Mouse (Mus musculus): Measurements from ENCODE around the gene Zbtb44. TPM values are rescaled to one million over a fixed set of nuclear protein-coding genes. Genes with fewer than 3 reads are reported as not detected.

The Zbtb44 gene
- polyA plus RNA-seq, 1 experiment from 2014 or later = 4.1 TPM

DNA sequence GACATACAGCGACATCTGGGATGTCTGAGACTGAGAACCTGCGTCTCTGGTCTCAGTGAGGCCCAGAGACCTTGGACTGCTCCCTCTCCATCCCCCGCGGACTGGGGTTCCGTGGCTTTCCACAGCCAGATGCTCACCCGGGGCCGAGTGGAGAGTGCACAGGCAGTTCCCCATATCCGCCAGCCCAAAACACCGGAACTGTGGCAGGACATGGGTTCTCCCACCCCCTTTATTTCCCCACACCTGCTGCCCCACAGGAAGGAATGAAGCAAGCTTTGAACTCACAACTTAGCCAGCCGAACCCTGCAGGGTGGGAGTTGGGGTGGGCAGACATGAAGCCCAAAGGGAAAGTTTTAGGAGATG, 62.4 kb downstream of the Zbtb44 start:
- no peak overlapping the region for H3K4me3 ChIP-seq
- H3K27ac ChIP-seq = no peak overlapping the region
- WGBS = 93% methylated on average over 10 of the region's 10 CpGs
- no peaks in the 10 kb centered on the region for H3K36me3 ChIP-seq (replicated peaks)
- no peak for DNase-seq (ENCODE audit: extremely low spot score, low spot score)
- no peaks in the 10 kb centered on the region for H3K27me3 ChIP-seq (ENCODE audit: poor library complexity, severe bottlenecking)
- H3K9me3 ChIP-seq = no peaks in the 10 kb centered on the region
- no peaks in the 10 kb centered on the region for H3K4me1 ChIP-seq

- Histone ChIP-seq H3K4me1 (no peaks in the 10 kb centered on the region), H3K27ac (no peak overlapping the region), H3K9me3 (no peaks in the 10 kb centered on the region; the same call in 1 of the 2 replicates), H3K36me3 (replicated peaks) (no peaks in the 10 kb centered on the region), H3K4me3 (no peak overlapping the region), H3K27me3 (ENCODE audit: poor library complexity, severe bottlenecking) (no peaks in the 10 kb centered on the region)
- WGBS = 89% methylated on average over 20 of the region's 20 CpGs
- no peak for DNase-seq (ENCODE audit: extremely low spot score, low spot score)
These were observed 66.9 kb downstream of the Zbtb44 start for GRCm38 (mm10) chr9:31097088-31098082.

DNA sequence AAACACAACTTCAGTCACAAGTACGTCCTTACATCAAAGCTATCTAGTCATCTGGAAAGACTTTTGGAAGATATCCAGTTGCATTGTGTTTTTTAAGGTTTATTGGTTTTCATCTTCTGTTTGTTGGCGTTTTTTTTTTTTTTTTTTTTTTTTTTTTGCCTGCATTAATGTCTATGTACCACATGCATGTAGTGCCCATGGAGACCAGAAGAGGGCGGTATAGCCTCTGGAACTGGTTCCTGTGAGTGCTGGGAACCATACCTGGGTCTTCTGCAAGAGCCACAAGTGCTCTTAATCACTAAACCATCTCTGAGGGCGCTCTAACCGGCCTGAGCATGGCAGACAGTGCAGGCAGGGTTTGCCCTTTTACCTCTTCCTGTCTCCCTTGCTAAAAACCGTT, 67.7 kb downstream of the Zbtb44 start:
- WGBS = 76% methylated on average over 6 of the region's 6 CpGs
- no peaks in the 10 kb centered on the region for H3K36me3 ChIP-seq (replicated peaks)
- H3K4me1 ChIP-seq = no peaks in the 10 kb centered on the region
- DNase-seq (ENCODE audit: extremely low spot score, low spot score) = no peak
- no peak overlapping the region for H3K4me3 ChIP-seq
- no peaks in the 10 kb centered on the region for H3K27me3 ChIP-seq (ENCODE audit: poor library complexity, severe bottlenecking)
- no peak overlapping the region for H3K27ac ChIP-seq
- H3K9me3 ChIP-seq = no peaks in the 10 kb centered on the region; the same call in 1 of the 2 replicates

DNA sequence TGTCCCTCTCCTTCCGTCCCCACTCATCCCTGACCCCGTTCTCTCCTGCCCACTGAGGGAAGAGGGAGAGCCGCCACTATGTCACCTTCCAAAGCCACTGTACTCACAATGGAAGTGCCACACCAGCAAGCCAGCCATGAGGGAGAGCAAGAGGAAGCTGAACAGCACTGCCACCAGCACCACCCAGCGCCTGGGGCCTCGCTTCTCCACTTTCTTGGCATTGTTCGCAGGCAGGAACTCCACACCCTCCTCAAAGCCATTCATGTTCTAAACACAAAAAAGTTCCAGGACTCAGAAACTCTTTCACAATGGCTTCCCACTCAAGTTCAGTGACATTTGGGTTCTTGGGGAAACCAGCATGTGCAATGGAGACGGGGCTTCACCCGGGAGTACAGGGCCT, 78.0 kb downstream of the Zbtb44 start:
- no peaks in the 10 kb centered on the region for H3K36me3 ChIP-seq (replicated peaks)
- no peaks in the 10 kb centered on the region for H3K9me3 ChIP-seq
- H3K4me1 ChIP-seq = no peaks in the 10 kb centered on the region
- DNase-seq (ENCODE audit: extremely low spot score, low spot score) = no peak
- no peak overlapping the region for H3K4me3 ChIP-seq
- 94% methylated on average over 8 of the region's 8 CpGs for WGBS
- no peak overlapping the region for H3K27ac ChIP-seq
- no peaks in the 10 kb centered on the region for H3K27me3 ChIP-seq (ENCODE audit: poor library complexity, severe bottlenecking)

- Histone ChIP-seq H3K36me3 (replicated peaks) (no peaks in the 10 kb centered on the region), H3K27ac (no peak overlapping the region), H3K27me3 (ENCODE audit: poor library complexity, severe bottlenecking) (peaks cover 5% of the 10 kb centered on the region; the same call in 1 of the 2 replicates), H3K4me3 (no peak overlapping the region), H3K9me3 (no peaks in the 10 kb centered on the region), H3K4me1 (peaks cover 30% of the 10 kb centered on the region)
- no peak for DNase-seq (ENCODE audit: extremely low spot score, low spot score)
These were observed 85.1 kb downstream of the Zbtb44 start for GRCm38 (mm10) chr9:31115586-31115985.

- Histone ChIP-seq H3K4me1 (peaks cover 45% of the 10 kb centered on the region), H3K27ac (no peak overlapping the region), H3K27me3 (ENCODE audit: poor library complexity, severe bottlenecking) (peaks cover 5% of the 10 kb centered on the region; the same call in 1 of the 2 replicates), H3K4me3 (no peak overlapping the region), H3K9me3 (no peaks in the 10 kb centered on the region), H3K36me3 (replicated peaks) (no peaks in the 10 kb centered on the region)
- 93% methylated on average over 11 of the region's 11 CpGs for WGBS
- no peak for DNase-seq (ENCODE audit: extremely low spot score, low spot score)
These were observed 86.6 kb downstream of the Zbtb44 start for GRCm38 (mm10) chr9:31117088-31117487.

DNA sequence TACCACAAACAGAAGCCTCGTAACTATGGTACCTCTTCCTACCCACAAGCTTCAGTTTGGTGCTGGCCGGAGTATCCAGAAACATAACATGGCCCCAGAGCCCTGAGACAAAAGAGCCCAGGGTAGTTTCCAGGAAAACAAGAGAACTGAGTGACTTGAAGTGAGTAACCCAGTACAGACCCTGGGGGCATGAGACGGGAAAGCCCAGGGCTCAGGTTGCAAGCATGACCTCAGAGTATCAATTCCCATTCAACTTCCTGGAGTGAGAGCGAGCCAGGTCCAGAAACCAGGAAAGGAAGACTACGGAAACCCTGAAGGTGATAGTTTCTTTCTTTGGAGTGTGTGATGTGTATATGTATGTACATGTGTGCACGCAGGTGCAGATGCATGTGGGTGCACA, 87.0 kb downstream of the Zbtb44 start:
- Histone ChIP-seq H3K4me1 (peaks cover 49% of the 10 kb centered on the region), H3K27ac (no peak overlapping the region), H3K4me3 (no peak overlapping the region), H3K36me3 (replicated peaks) (no peaks in the 10 kb centered on the region), H3K9me3 (no peaks in the 10 kb centered on the region), H3K27me3 (ENCODE audit: poor library complexity, severe bottlenecking) (peaks cover 5% of the 10 kb centered on the region; the same call in 1 of the 2 replicates)
- DNase-seq (ENCODE audit: extremely low spot score, low spot score) = no peak
- WGBS = 75% methylated on average over 6 of the region's 6 CpGs

- no peaks in the 10 kb centered on the region for H3K36me3 ChIP-seq (replicated peaks)
- H3K4me1 ChIP-seq = peaks cover 54% of the 10 kb centered on the region
- H3K27me3 ChIP-seq (ENCODE audit: poor library complexity, severe bottlenecking) = peaks cover 5% of the 10 kb centered on the region; the same call in 1 of the 2 replicates
- 36% methylated on average over 11 of the region's 11 CpGs for WGBS
- no peak overlapping the region for H3K4me3 ChIP-seq
- no peak overlapping the region for H3K27ac ChIP-seq
- peak; percentile 41 for DNase-seq (ENCODE audit: extremely low spot score, low spot score)
- no peaks in the 10 kb centered on the region for H3K9me3 ChIP-seq
These were observed 88.3 kb downstream of the Zbtb44 start for GRCm38 (mm10) chr9:31118520-31119298.

DNA sequence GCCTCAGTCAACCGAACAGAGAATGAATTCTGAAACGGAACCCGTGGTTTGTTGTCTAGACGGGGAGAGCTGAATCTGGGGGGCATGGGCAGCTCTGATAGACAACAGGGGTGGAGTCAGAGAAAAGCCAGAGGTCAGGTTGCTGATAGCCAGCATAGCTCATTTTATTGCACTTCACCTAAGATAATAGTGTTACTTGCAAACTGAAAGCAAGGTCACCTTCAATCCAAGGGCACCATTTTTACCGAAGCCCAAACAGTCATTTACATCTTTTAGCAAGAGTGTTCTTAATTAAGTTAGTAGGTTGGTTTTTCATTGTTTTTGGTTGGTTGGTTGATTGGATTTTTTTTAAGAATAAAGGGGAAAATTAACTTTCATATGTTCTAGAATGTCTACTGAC, 89.0 kb downstream of the Zbtb44 start:
- no peak overlapping the region for H3K4me3 ChIP-seq
- H3K9me3 ChIP-seq = no peaks in the 10 kb centered on the region
- 76% methylated on average over 5 of the region's 5 CpGs for WGBS
- H3K4me1 ChIP-seq = peaks cover 54% of the 10 kb centered on the region
- no peak for DNase-seq (ENCODE audit: extremely low spot score, low spot score)
- no peak overlapping the region for H3K27ac ChIP-seq
- no peaks in the 10 kb centered on the region for H3K36me3 ChIP-seq (replicated peaks)
- peaks cover 5% of the 10 kb centered on the region; the same call in 1 of the 2 replicates for H3K27me3 ChIP-seq (ENCODE audit: poor library complexity, severe bottlenecking)

DNA sequence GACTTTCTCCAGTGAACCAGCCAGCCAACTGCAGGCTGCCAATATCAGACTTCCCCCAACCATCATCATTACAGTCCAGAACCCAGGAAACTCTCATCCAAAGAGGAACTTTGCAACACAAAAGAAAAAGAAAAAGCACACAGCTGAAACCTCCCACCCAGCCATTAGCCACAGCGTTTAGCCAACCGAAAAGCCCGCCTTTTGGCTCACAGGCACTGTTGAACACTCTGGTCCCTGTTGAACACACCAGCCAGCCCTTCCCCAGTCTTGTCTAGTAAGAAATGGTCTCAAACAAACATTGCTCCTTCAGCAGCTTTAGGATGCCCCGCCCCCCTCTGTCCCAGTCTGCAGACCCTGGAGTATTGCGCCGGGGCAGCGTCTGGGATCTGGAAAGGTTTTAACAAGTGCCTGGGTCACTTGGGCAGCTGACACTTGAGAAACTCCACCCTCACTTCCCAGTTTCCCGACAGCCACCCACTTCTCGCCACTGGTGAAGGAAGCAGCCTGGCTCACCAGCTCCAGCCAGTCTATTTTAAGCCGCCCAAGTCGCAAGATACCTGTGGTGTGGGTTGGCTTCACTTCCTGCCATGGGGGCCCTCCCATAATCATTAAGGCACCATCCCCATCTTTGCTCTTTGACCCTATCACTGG, 89.6 kb downstream of the Zbtb44 start:
- Histone ChIP-seq H3K4me1 (peaks cover 54% of the 10 kb centered on the region), H3K27me3 (ENCODE audit: poor library complexity, severe bottlenecking) (peaks cover 5% of the 10 kb centered on the region; the same call in 1 of the 2 replicates), H3K27ac (no peak overlapping the region), H3K9me3 (no peaks in the 10 kb centered on the region), H3K36me3 (replicated peaks) (no peaks in the 10 kb centered on the region), H3K4me3 (no peak overlapping the region)
- DNase-seq (ENCODE audit: extremely low spot score, low spot score) = no peak
- WGBS = 68% methylated on average over 11 of the region's 11 CpGs

DNA sequence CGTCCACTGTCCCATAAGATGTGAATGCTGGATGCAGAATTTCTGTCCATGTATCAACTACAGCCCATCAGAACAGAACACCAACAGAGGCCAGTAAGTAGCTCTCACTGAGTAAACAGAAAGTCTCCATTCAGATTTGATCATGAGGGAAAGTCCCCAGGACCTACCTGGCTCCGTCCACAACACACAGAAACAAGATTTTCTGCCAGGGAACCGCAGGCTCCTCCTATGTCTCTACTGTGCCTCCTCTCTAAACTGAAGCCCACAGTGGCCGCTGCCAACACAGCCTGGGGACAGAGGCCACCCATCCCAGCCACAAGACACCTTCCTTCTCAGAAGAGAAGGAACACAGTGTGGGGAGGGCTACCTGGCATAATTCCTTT, 90.1 kb downstream of the Zbtb44 start:
- H3K27me3 ChIP-seq (ENCODE audit: poor library complexity, severe bottlenecking) = peaks cover 5% of the 10 kb centered on the region; the same call in 1 of the 2 replicates
- no peaks in the 10 kb centered on the region for H3K9me3 ChIP-seq
- 75% methylated on average over 4 of the region's 4 CpGs for WGBS
- H3K27ac ChIP-seq = no peak overlapping the region
- no peak overlapping the region for H3K4me3 ChIP-seq
- no peak for DNase-seq (ENCODE audit: extremely low spot score, low spot score)
- no peaks in the 10 kb centered on the region for H3K36me3 ChIP-seq (replicated peaks)
- peaks cover 54% of the 10 kb centered on the region for H3K4me1 ChIP-seq

GRCm38 (mm10) chr9:31122464-31123030, 92.1 kb downstream of the Zbtb44 start:
- peaks cover 49% of the 10 kb centered on the region for H3K4me1 ChIP-seq
- DNase-seq (ENCODE audit: extremely low spot score, low spot score) = no peak
- 69% methylated on average over 13 of the region's 13 CpGs for WGBS

More at GRCm38 (mm10) chr9:31122464-31123030, 92.1 kb downstream of the Zbtb44 start:
- no peaks in the 10 kb centered on the region for H3K36me3 ChIP-seq (replicated peaks)
- peaks cover 5% of the 10 kb centered on the region; the same call in 1 of the 2 replicates for H3K27me3 ChIP-seq (ENCODE audit: poor library complexity, severe bottlenecking)
- no peak overlapping the region for H3K27ac ChIP-seq
- no peak overlapping the region for H3K4me3 ChIP-seq
- no peaks in the 10 kb centered on the region for H3K9me3 ChIP-seq
